17 mouse cellular contexts compared by ENCODE assay signal in genomic region chr12:85263190-85263589, GRCm38 (mm10). TPM values are rescaled to one million over a fixed set of nuclear protein-coding genes. Genes with fewer than 3 reads are reported as not detected.
A peak's percentile ranks its signal among the peaks of the same experiment; 100 is the strongest.
DNase-seq lines count a peak whose midpoint lies in the region; ATAC-seq lines count a peak whose summit lies in the region.
"Had no signal": no experiment of that assay in that cellular context is flagged by ENCODE, and none has a peak within 500 bp of the region (broad histone marks: within the 10 kb centered on the region; RNA-seq: fewer than 3 reads in every experiment).

No protein-coding gene starts in this region.

- no peaks in the 10 kb centered on the region for H3K27me3 ChIP-seq in kidney, embryonic 15.5 days
- no peaks in the 10 kb centered on the region for H3K27me3 ChIP-seq in intestine, embryonic 16.5 days (replicated peaks; ENCODE audit: control insufficient read depth, insufficient read depth, low read length)
- H3K27me3 ChIP-seq: heart, embryonic 15.5 days; megakaryocyte, embryonic 14.5 days; neural tube, embryonic 12.5 days had no signal

- H3K36me3 ChIP-seq in kidney, embryonic 15.5 days, result peaks cover 15% of the 10 kb centered on the region
- no peaks in the 10 kb centered on the region for H3K36me3 ChIP-seq in intestine, embryonic 16.5 days (ENCODE audit: control insufficient read depth, insufficient read depth, low read length)

- H3K9ac ChIP-seq in kidney, embryonic 15.5 days, result no peak overlapping the region
- H3K9ac ChIP-seq in intestine, embryonic 16.5 days (ENCODE audit: low read depth, low read length), result no peak overlapping the region
- H3K9ac ChIP-seq: heart, embryonic 15.5 days; neural tube, embryonic 12.5 days had no signal

- H3K4me1 ChIP-seq in kidney, embryonic 15.5 days, result peaks cover 25% of the 10 kb centered on the region
- H3K4me1 ChIP-seq in intestine, embryonic 16.5 days (ENCODE audit: control insufficient read depth, insufficient read depth, low read length), result peaks cover 4% of the 10 kb centered on the region; the same call in 1 of the 2 replicates
- H3K4me1 ChIP-seq: hindbrain, embryonic 10.5 days; neural tube, embryonic 12.5 days had no signal

- no peak overlapping the region for H3K4me2 ChIP-seq in kidney, embryonic 15.5 days
- H3K4me2 ChIP-seq in intestine, embryonic 16.5 days (ENCODE audit: low read depth, low read length), result no peak overlapping the region
- H3K4me2 ChIP-seq: heart, embryonic 15.5 days; neural tube, embryonic 12.5 days had no signal

- ATAC-seq in kidney, embryonic 15.5 days (replicated peaks; ENCODE audit: low FRiP score), result no peak
- 0 out of 2 replicates have a peak, but pooled peaks have one; percentile 5 for ATAC-seq in intestine, embryonic 16.5 days

- 69% methylated on average over 5 of the region's 5 CpGs for WGBS in kidney, embryonic 15.5 days
- WGBS in intestine, embryonic 16.5 days, result 81% methylated on average over 5 of the region's 5 CpGs

- no peak for DNase-seq in kidney, adult 18-20 months
- DNase-seq in right cerebral cortex, postnatal 25 days, result peak; percentile 8
- DNase-seq in right cerebral cortex, postnatal 10 days (ENCODE audit: low spot score in 2 of 2), result no peak
- peak; percentile 24 for DNase-seq in telencephalon, adult 2 months (ENCODE audit: low read depth, low spot score)
- no peak for DNase-seq in cerebellum, adult 8-10 months
- DNase-seq in layer of hippocampus, postnatal 10 days (ENCODE audit: low spot score in 2 of 2), result no peak
- DNase-seq: cerebellum, adult 11-12 months; heart, adult 11 months; kidney, adult 11 months; liver; lung, adult 2 months had no signal

- no peak overlapping the region for H3K4me3 ChIP-seq in kidney, embryonic 15.5 days (replicated peaks)
- H3K4me3 ChIP-seq in intestine, embryonic 16.5 days (ENCODE audit: low read length), result no peak overlapping the region
- H3K4me3 ChIP-seq: heart, embryonic 15.5 days; hindbrain, embryonic 10.5 days; megakaryocyte, embryonic 14.5 days; neural tube, embryonic 12.5 days had no signal

- peak overlapping the region; percentile 65 for H3K27ac ChIP-seq in kidney, embryonic 15.5 days
- H3K27ac ChIP-seq in intestine, embryonic 16.5 days (ENCODE audit: low read length), result peak overlapping the region; percentile 52; the same call in 1 of the 2 replicates
- H3K27ac ChIP-seq: heart, embryonic 15.5 days; hindbrain, embryonic 10.5 days; neural tube, embryonic 12.5 days had no signal

- H3K9me3 ChIP-seq in kidney, embryonic 15.5 days (replicated peaks), result no peaks in the 10 kb centered on the region
- no peaks in the 10 kb centered on the region for H3K9me3 ChIP-seq in intestine, embryonic 16.5 days (ENCODE audit: control insufficient read depth, low read length)
- H3K9me3 ChIP-seq: heart, embryonic 15.5 days; hindbrain, embryonic 10.5 days; neural tube, embryonic 12.5 days had no signal

RNA-seq across cellular contexts. Expression of gene Mlh3, which starts 7.2 kb away (rescaled TPM):
- polyA plus RNA-seq in kidney, embryonic 15.5 days (2015; fragmentation: Nextera tagmentation; extraction: Ambion mirVana), result 8.7 and 9.6 TPM in 2 replicates
- 5.5 and 5.7 TPM in 2 replicates for polyA plus RNA-seq in intestine, embryonic 16.5 days (2015; fragmentation: Nextera tagmentation; extraction: Ambion mirVana)
- total RNA-seq in layer of hippocampus, postnatal 10 days (2021), result 10 to 100 TPM; 12.3 to 13.3 TPM

RNA-seq across cellular contexts. Expression of gene Acyp1, which starts 25.0 kb away (rescaled TPM):
- polyA plus RNA-seq in kidney, embryonic 15.5 days (2015; fragmentation: Nextera tagmentation; extraction: Ambion mirVana), result 59.5 and 65.4 TPM in 2 replicates
- 50.2 and 52.3 TPM in 2 replicates for polyA plus RNA-seq in intestine, embryonic 16.5 days (2015; fragmentation: Nextera tagmentation; extraction: Ambion mirVana)
- total RNA-seq in layer of hippocampus, postnatal 10 days (2021), result 10 to 100 TPM; 30.6 to 31.9 TPM

RNA-seq across cellular contexts. Expression of gene Zc2hc1c, which starts 25.2 kb away (rescaled TPM):
- 2.8 and 3.4 TPM in 2 replicates for polyA plus RNA-seq in kidney, embryonic 15.5 days (2015; fragmentation: Nextera tagmentation; extraction: Ambion mirVana)
- 1.5 TPM in 2 replicates for polyA plus RNA-seq in intestine, embryonic 16.5 days (2015; fragmentation: Nextera tagmentation; extraction: Ambion mirVana)
- under 1 TPM; 0.33 to 0.71 TPM for total RNA-seq in layer of hippocampus, postnatal 10 days (2021)

RNA-seq across cellular contexts. Expression of gene Eif2b2, which starts 43.9 kb away (rescaled TPM):
- 98.7 and 105 TPM in 2 replicates for polyA plus RNA-seq in kidney, embryonic 15.5 days (2015; fragmentation: Nextera tagmentation; extraction: Ambion mirVana)
- 67.6 and 74.8 TPM in 2 replicates for polyA plus RNA-seq in intestine, embryonic 16.5 days (2015; fragmentation: Nextera tagmentation; extraction: Ambion mirVana)
- total RNA-seq in layer of hippocampus, postnatal 10 days (2021), result 10 to 100 TPM; 57.4 to 85.0 TPM

Comparison
In these comparisons a context has a peak if more than half of its experiments do, and no peak if none do; other contexts are left out.
1. DNase-seq: peak in right cerebral cortex, postnatal 25 days (single experiment) and telencephalon, adult 2 months (single experiment); none in kidney, adult 18-20 months (single experiment), right cerebral cortex, postnatal 10 days (0 of 2), cerebellum, adult 8-10 months (single experiment) and layer of hippocampus, postnatal 10 days (0 of 2).